Mouse (Mus musculus): ENCODE results near the gene Zfp57.
A peak's percentile ranks its signal among the peaks of the same experiment; 100 is the strongest.
"Not testable (repeated sequence)": the region's sequence is repeated elsewhere in the genome, so short reads cannot be mapped to it uniquely, and the experiment has no call there.

Zfp57 gene

DNA sequence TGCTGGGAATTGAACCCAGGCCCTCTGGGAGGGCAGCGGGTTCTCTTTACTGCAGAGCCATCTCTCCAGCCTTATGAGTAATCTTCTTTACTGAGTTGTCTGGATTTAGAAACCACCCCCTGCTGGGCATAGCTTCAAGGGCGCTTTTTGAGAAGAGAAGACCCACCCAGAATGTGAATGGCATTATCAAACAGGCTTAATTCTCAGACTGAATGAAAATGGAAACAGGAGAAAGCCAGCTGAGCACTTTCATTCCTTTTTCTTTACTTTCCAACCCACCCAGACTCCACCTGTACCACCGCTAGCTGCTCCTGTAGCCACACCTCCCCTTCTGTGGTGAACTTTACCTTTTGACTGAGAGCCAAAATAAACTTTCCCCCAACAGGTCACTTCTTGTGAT is 5.5 kb upstream of the Zfp57 start:
- no peak for DNase-seq (ENCODE audit: low spot score in 2 of 2)

DNA sequence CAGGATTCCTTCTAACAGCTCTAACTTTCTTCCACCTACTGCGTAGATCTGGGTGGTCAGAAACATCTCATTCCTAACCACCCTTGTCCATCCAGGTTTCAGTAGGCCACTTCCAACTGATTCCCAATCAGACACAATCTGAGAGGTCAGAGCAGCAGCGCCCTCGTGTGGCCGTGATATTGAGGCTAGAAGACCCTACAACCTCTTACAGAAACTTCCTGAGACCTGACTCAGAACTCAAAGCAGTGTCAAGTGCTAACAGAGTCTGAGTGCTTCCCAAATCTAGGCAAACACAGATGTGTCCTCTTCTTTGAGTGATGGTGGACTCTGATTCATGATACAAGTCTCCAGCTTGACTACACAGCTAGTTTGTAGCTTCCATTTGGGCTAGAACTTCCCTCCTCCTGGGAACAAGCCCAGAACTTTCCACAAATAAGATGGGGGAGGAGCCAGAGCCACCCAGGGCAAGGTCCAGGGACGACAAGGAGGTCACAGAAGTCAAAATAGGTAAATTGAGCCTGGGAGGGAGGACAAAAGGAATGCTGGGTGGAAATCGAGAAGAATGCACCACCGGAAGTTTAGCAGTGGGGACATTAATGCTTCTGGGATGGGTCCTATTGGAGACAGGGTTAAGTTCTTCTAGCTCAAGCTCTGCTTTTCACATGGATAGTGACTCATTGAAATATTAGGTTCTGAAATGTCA is 3.8 kb upstream of the Zfp57 start:
- peak in 1 of 2 experiments; percentile 62 for DNase-seq (ENCODE audit: low spot score in 2 of 2)

DNA sequence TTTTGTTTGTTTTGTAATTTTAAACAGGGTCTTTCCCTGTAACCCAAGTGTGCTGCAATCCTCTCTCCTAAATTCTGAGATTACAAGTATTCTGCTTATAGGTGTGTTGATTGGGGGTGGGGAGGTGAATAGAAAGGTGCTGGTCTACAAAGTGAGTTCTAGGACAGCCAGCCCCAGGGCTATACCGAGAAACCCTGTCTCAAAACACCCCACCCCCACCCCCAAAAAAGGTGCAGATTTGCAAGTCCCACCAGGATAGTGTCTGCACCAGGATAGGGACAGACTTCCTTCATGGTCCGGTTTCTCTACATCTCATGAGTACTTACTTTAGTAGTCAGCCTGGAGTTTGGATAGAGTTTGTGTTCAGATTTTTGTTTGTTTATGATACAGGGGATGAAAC is 2.5 kb upstream of the Zfp57 start:
- DNase-seq (ENCODE audit: low spot score in 2 of 2) = no peak

DNA sequence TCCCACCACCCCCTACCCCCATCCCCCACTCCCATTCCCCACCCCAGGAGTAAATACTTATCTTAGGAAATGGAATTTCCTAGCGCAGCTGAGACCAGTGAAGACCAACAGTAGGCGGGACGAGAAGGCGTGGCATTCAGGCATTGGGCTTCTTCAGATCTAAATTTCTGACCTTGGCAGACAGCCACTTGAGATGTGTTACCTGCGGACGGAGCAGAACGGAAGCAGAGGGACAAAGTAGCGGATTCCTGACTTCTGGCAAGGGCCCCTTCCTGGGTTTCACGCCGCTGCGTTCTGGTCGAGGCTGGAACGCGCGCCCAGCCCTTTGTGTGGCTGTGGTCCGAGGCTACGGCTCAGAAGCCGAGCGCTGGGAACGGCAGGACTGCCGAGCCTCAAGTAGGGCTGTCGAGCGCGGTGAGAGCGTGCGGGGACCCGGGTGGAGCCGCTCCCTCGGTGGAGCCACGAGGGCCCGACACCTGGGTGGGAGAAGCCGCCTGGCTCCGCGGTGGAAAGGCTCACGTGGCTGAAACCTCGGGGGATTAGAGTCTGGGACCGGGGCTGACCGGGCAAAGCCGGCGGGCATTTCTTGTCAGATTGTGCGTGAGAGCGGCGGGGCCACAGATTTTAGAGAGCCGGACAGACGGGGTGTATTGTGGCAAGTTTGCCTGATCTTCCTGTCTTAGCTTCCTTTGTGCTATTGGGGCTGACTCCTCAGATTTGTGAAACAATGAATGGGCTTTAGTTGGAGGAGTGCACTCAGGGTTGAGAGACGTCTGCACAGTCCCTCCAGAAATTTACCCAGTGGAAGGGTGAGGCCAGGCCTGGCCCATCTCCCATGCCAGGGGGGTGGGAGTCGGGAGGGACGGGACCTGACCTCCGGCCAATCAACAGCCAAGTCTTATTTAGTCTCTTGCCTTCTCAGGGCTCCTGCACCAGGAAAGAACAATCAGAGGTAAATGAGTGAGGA is 1.7 kb downstream of the Zfp57 start:
- DNase-seq (ENCODE audit: low spot score in 2 of 2) = peak in 1 of 2 experiments; percentile 55

DNA sequence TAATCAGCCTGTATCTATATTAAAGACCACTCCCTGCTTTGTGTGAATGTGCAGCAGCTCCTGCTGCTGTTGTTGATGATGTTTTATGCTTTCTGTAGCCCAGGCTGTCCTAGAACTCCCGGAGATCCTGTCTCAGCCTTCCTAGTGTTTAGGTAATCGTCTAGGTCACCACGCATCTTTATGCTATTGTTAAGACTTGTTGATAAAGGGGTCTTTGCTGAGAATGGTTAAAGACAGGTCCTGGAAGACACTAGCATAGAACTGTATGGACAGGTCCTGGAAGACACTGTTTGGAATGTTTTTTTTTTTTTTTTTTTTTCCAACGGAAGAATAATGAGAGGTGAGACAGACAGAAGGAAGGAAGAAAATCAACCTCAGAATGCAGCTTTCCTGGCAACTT is 2.4 kb downstream of the Zfp57 start:
- DNase-seq (ENCODE audit: low spot score in 2 of 2) = no peak

DNA sequence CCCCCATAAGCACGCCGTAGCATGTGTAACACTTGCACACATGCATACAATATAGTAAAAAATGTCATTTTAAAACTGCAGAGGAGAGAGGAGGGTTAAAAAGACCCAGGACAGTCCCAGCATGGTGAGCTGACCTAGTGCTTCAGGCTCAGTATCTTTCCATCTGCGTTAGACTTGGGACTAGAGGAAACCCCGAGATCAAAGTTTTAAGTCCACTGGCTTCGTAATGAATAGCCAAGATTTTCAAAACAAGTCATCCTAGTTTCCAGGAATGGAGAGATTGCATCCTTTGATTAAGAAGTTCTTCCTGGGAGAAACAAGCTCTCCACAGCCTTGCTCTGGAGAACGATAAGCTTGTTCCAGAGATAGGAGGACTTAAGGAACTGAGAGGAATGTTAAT is 7.2 kb downstream of the Zfp57 start:
- no peak for DNase-seq (ENCODE audit: low spot score in 2 of 2)

DNA sequence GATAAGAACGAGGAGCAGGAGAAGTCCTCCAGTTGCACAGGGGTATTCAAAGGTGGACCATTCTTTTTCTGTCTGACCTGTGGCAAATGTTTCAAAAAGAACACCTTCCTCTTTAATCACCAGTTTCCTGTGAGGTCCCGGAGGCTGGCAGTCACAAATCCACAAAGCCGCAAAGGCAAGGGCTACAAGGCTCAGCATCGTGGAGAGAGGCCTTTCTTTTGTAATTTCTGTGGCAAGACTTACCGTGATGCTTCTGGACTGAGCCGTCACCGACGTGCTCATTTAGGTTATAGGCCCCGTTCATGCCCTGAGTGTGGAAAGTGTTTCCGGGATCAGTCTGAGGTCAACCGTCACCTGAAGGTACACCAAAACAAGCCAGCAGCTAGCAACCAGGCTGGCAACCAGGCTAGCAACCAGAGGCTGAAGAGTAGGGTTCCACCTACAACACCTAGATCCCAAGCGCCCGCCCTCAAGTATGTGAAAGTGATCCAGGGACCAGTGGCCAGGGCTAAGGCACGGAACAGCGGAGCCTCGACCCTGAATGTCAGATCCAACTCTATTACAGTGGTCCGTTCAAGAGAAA is 8.6 kb downstream of the Zfp57 start:
- DNase-seq (ENCODE audit: low spot score in 2 of 2) = no peak

DNA sequence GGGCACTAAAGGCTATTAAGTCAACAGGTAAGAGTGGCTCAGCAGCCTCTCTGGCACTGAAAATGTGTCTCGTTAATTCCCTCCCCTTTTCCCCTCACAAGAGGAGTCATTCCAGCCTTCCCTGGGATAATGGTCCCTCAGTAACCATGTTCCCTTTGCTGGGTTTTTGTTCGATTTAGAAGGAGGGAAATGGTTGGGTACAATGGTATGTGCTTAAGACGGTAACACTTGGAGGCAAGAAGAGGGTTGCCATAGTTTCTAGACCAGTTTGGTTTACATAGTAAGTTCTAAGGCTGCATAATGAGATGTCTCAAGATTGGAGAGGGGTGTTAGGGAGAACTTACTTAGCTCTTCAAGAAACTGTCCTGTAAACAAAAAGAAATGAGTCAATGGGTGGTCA is 10.8 kb downstream of the Zfp57 start:
- DNase-seq (ENCODE audit: low spot score in 2 of 2) = no peak

DNA sequence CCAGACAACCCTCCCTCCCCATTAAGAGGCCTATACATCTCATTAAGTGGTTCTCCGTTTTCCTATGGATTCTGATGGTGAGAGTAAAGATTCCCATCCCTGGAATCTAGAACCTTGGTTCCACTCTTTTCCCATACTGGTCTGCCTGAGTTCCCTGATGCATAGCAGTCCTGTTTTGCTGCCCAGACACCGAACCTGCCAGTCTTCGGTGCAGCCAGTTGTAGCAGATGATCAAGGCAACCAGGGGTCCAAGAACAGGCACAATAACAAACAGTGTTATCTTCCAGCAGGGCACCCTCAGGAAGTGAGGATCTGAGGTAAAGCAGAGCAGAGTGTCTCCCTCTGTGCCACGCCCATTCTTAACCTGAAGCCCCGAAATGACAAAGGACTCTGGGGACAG is 11.2 kb downstream of the Zfp57 start:
- DNase-seq (ENCODE audit: low spot score in 2 of 2) = no peak

DNA sequence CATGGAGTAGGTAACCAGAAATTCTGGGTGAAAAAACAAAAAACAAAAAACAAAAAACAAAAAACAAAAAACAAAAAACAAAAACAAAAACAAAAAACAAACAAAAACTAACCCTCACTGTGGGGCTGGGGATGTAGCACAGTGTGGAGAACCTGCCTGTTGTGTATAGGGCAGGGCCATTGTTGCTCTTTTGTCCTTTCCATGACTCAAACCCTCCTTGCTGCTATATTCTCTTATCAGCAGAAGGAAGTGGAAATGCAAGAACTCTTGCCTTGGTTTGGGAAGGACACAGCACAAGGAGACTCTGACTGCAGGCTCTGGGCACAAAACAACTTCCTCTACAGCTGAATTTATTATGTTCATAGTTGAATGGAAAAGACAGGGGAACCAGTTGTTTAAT is 15.4 kb downstream of the Zfp57 start:
- no peak for DNase-seq (ENCODE audit: low spot score in 2 of 2)

DNA sequence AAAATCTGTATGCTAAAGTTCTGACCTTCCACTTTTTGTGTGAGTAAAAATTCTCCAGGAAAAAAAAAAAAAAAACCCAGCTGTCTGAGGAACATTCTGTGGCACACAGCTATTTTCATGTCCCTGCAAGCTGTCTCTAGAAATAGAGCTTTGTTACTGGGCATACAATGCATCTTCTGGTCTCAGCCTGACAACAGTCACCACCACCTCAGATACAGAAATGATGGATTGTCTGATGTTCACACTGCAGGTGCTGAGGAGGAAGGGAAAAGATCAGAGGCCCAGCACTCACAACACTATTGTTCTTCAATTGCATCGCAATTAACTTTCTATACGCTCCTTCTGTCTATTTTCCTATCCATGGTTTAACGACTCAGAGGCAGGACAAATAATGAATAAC is 17.4 kb downstream of the Zfp57 start:
- DNase-seq (ENCODE audit: low spot score in 2 of 2) = no peak

DNA sequence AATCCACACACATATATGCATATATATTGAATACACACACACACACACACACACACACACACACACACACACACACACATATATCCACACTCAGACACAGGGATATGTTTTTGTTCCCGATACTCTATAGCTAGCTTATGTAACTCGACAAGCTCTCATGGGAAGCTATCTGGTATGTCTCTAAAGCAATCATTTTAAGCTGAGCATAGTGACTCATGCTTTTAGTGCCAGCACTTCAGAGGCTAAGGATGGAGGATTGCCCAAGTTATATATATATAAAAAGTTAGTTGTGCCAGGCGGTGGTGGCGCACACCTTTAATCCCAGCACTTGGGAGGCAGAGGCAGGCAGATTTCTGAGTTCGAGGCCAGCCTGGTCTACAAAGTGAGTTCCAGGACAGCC is 18.3 kb downstream of the Zfp57 start:
- not testable (repeated sequence) for DNase-seq (ENCODE audit: low spot score in 2 of 2)

DNA sequence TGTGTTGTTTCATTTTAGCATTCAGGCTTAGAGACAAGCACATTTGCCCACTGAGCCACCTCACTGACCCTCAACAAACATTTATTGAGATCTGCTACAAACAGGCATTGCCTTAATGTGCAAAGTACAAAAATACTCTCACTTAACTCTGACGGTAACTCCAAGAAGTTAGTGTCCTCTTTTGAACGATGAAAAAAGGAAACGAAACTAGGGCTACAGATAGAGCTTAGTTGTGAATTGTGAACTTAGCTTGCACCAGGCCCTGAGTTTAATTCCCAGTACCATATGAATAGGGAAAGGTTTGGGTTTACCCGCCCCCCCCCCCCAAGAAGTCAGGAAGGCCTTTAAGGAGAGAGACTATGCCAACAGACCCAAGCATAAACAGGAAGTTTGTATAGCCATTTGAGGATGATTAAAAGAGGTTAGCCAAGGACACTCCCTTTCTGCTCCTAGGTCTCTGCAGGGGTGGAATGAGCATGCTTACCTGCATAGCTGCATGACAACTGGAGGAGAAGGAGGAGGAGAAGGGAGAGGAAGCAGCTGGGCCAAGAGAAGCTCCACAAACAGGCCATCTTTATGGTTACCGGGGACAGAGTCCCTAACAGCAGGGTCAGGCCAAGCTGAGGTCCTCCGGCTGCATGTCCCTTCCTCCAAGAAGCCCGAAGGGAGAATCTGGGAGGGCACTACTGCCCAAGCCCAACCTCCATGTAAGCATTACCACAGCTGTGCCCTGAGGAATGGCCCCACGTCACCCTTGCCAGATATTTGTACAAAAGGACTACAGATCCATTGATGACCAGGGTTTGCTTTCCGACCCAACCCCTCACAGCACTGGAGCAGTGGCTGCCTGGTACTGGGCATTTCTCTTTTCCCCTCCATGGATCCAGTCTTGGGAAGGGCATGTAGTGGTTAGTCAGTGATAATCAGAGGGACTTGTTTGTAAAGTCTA is 21.9 kb downstream of the Zfp57 start, which contains the start of gene Mog:
Gene Mog, minus strand, starts transcription at position 771 of the 949 bp plus-strand sequence.
- DNase-seq (ENCODE audit: low spot score in 2 of 2) = no peak

DNA sequence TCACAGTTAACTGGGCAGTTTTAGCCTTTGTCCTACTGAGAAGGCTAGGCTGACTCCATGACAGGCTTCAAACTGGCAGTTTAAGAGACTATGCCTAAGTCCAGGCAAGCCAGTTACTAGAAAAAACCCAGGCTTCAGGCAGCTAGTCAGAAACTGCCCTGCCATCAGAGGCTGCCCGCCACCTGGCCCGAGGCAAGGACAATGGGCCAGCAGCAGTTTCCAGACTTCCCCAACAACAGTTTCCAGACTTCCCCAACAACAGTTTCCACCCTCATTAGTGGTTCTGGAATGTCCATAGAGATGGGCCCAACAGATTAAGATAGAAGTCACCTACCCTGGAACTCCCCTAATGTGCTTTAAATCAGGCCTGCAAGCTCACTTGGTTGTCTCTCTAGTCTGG is 25.5 kb downstream of the Zfp57 start:
- no peak for DNase-seq (ENCODE audit: low spot score in 2 of 2)

DNA sequence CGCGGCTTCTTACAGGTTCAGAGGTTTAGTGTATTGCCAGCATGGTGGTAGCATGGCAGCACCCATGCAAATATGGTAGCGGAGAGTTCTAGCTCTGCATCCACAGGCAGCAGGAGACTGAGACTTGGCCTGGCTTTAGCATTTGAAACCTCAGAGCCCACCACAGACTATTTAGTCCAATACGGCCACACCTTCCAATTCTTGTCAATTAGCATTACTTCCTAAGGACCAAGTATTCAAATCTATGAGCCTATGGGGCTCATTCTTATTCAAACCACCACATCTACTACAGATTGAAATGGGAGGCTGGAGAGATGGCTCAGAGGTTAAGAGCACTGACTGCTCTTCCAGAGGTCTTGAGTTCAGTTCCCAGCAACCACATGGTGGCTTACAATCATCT is 26.5 kb downstream of the Zfp57 start:
- DNase-seq (ENCODE audit: low spot score in 2 of 2) = no peak

DNA sequence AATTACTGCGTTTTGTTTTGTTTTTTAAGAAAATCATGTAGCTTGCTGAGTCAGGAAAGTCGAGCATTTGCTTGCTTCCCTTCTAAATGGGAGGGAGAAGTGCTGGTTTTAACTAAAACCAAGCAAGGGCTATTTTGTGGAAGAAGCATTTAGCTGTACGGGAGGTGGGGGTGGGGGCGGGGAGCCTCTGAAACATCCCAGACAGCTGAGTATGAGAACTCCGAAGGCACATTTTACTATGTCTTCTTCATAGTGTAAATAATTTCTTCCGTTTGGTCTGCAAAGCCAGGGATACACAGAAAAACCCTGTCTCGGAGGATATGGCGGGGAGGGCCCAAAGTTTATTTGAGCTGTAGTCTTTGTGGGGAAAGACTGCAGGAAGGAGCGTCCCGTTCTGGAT is 27.2 kb downstream of the Zfp57 start:
- DNase-seq (ENCODE audit: low spot score in 2 of 2) = no peak

DNA sequence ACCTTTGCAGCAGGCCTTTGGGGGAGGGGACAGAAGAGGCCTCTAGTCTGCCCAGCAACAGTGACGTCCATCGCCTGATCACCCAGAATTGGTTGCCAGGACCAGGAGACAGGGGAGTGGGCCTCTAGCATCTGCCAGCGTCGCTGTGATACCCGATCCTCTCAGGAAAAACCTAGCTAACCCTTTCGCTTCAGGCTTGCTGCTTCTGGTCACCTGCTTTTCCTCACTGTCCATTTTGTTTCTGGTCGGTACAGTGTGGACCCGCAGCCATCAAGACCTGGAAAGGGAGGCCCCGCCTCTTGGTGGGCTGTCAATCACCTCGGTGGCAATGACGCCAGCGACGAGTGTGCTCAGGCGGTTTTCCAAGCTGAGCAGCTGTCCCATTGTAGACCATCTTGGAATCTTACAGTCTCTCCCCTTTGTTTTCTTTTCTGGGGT is 27.7 kb downstream of the Zfp57 start:
- peak; percentile 93 to 94 for DNase-seq (ENCODE audit: low spot score in 2 of 2)

DNA sequence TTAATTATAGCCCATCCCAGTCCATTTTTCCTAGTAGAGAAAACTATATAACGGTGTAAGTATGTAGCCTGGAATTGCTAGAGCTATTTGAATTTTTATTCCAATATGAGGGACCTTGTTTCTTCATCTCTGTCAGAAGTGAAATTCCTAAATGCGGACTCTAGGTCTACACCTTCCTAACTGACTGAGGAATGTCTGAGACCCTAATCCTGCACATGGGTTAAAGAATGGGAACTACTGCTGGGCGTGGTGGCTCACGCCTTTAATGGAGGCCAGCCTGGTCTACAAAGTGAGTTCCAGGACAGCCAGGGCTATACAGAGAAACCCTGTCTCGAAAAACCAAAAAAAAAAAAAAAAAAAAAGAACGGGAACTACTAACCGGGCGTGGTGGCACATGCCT is 28.2 kb downstream of the Zfp57 start:
- DNase-seq (ENCODE audit: low spot score in 2 of 2) = no peak

DNA sequence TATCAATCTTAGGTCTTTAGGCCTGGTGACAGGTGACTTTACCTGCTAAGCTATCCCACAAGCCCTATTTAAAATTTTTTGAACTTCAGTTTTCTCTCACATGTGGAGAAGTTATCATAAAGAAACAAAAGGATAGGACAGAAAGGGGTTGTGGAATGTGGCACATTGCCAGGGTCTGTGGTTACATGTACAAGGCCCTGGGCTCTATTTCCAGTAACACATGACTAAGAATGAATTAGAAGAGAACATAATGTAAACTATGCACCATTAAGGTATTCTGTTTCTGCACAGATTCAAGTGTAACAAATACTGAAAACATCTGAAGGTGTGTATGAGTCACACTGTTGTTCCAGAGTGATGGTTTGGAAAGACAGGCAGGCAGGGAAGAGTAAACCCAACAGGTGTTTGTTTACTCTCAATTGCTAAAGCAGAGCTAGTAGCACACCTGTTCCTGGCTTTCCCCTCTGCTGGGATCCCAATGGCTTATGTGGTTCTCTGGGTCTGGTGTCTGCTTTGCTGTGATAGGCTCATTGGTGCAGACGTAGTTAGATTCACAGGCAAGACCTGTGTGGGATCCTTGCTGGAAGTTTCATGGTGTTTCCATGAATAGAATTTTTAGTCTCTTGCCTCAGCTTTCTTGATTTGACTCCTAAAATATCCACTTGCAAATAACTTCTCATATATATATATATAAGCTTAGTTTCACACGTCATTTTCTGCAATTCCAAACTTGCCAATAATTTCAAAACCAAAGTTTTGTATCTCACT is 38.3 kb downstream of the Zfp57 start:
- no peak for DNase-seq (ENCODE audit: low spot score in 2 of 2)

DNA sequence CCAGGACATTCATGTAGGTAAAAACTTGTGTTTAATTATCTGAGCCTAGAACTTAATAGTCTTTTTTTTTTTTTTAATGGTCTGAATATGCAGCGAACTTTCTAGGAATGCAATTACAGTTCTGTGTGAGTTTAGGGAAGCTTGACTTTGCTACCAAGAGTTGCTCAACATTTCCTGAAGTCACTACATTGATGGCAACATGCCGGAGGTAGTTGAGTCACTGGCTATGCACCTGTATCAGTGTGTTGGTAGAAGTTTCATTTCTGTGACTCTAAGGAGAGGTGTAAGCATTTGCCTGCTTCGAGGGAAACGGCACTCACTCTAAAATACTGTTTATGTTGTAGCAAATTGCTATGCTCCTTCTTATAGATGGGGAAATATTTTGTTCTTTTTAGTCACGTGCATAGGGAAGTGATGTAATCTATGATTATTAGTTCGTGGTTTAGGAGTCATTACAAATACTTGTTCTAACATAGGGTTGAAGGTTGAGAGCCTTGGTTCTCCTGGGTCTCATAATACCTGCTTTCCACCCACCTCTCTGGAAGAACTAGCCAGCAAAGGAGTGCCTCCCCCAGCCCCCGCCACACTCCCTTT is 43.8 kb downstream of the Zfp57 start:
- DNase-seq (ENCODE audit: low spot score in 2 of 2) = no peak
